Mouse (Mus musculus): ENCODE results near the gene Ddx55.
A peak's percentile ranks its signal among the peaks of the same experiment; 100 is the strongest.
"Not testable (repeated sequence)": the region's sequence is repeated elsewhere in the genome, so short reads cannot be mapped to it uniquely, and the experiment has no call there.

Gene Ddx55

DNA sequence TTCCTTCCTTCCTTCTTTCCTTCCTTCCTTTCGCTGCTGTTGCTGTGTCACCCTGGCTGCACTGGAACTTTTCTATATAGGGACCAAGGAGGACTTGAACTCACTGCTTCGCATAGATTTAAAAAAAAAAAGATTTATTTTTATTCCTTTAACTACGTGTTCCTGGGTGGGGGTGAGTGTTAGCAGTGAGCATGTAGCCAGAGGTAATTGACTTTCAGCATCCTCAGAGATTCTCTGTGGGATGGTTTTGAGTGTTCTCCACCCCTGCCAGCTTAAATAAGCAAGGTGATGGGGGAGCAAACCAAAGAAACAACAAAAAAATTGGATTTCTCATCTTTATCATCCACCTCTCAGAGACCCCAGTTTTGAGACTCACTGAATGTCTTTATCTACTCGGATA, 12.8 kb upstream of the Ddx55 start:
- no peak for DNase-seq

DNA sequence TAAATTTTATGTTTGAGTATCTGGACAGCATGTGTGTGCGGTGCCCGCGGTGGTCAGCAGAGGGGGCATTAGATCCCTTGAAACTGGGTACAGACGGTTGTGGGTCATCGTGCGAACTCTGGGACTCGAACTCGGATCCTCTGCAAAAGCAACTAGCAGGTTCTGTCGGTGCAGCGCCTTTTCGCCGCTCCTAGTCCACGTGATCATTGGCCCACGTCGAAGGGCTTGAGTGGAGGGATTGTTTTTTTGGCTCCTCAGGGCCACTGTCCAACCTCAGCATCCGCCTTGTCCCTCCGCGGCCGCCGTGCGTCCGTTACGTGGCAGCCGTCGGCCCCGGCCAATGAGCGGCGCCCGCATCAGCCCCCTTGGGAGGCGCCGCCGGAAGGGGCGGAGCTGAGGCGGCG, 12.3 kb upstream of the Ddx55 start, which contains the start of gene Tmed2:
Tmed2 (plus strand) TSS at position 313 of the 404 bp plus-strand sequence.
- peak; percentile 97 for DNase-seq

- peak; percentile 80 to 91 for DNase-seq
These were observed 11.6 kb upstream of the Ddx55 start for GRCm38 (mm10) chr5:124540905-124541601.

GRCm38 (mm10) chr5:124541602-124541973, 11.1 kb upstream of the Ddx55 start:
- DNase-seq: no peak

- DNase-seq: not testable (repeated sequence)
These were observed 1.9 kb upstream of the Ddx55 start for GRCm38 (mm10) chr5:124550737-124551136.

DNA sequence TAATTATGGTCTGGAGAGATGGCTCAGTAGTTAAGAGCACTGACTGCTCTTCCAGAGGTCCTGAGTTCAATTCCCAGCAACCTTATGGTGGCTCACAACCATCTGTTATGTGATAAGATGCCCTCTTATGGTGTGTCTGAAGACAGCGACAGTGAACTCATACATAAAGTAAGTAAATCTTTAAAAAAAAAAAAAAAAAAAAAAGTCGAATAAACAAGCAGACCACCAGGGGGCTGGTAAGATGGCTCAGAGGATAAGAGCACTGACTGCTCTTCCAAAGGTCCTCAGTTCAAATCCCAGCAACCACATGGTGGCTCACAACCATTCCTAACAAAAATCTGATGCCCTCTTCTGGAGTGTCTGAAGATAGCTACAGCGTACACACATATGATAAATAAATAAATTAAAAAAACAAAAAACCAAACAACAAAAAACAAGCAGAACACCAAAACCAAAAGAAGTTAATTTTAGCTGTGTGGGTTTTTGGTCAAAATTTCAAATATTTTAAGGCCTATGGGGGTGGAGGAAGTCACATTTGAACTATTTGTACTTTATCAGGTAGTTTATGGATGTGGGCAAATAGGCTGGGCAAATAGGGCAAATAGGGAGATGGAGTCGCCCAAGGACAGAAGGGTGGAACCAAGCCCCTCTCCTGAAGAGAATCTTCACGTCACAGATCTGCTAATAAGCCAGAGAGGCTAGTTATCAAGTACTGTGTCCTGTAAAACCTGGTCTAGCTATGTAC, 1.1 kb upstream of the Ddx55 start:
- DNase-seq: not testable (repeated sequence)

- DNase-seq: no peak
These were observed 581 bp upstream of the Ddx55 start for GRCm38 (mm10) chr5:124552094-124552472.

GRCm38 (mm10) chr5:124553607-124554006, 943 bp downstream of the Ddx55 start:
- DNase-seq: no peak

- peak; percentile 20 to 60 for DNase-seq
These were observed 2.5 kb downstream of the Ddx55 start for GRCm38 (mm10) chr5:124555145-124555544.

DNA sequence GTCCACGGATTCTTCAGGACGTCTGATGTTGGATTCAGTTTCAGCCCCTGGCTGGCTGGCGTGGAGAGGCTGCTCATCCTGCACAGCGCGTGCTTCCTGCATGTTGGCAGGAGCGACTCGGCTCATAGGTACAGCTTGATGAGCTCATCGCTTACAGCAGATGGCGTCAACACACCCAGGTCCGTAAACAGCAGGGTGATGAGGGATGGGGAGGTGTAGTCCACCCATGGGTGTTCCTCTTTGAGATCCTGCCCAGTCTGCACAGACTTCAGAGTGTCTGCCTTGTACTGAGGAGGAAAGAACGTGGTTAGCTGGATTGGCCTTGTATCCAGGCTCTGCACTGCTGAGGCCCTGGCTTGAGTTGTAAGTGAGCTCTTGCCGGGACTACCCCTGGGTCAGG, 18.4 kb downstream of the Ddx55 start:
- DNase-seq: no peak

GRCm38 (mm10) chr5:124575467-124575866, 22.8 kb downstream of the Ddx55 start:
- DNase-seq: no peak

GRCm38 (mm10) chr5:124578633-124579317, 26.1 kb downstream of the Ddx55 start, which contains the start of the genes Eif2b1 and Gtf2h3:
Eif2b1 (minus strand) TSS chr5:124579131.
Gtf2h3 (plus strand) TSS chr5:124579140.
- DNase-seq: peak; percentile 94 to 97

- DNase-seq: peak; percentile 35 to 43
These were observed 29.9 kb downstream of the Ddx55 start for GRCm38 (mm10) chr5:124582515-124582914.

- no peak for DNase-seq
These were observed 40.1 kb downstream of the Ddx55 start for GRCm38 (mm10) chr5:124592768-124593167.

DNA sequence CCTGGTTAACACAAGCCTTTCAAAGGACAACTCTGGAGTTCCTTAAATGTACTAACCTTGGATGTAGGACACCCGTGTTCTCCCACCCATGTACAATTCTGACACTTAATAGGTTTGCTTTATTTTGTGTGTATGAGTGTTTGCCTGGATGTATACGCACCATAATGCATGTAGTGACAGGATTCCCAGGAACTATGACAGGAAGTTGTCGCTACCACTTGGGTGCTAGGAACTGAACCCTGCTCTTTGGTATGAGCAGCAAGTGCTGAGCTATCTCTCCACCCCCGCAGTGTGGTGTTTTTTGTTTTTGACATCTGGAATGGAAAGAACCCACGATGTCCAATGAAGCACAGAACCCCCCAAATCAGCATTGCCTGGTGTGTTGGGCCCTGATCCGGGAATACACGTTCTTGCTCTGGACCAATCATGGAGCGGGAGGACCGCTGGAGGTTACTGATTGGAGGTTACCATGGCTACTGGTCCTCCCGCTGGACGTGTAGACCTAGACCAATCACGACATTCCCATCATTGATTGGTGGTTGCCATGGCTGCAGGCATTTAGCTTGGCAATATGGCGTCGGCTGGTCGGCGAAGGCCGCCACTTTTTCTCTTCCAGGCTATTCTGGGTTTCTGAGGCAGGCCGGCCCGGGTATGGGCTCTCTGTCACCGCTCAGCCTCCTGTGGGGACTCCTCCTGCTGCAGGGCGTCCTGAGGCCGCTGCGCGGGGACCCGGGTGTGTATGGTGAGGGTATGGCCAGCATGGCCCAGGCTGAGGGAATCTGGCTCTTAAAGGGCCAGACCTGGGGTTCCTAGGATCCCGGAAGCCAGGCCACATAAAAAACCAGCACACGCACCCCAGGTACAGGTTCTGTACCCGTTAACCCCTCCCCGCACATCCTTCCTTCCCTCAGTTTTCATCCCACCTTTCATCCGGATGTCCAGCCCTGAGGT, 45.8 kb downstream of the Ddx55 start:
- peak; percentile 95 to 99 for DNase-seq

DNA sequence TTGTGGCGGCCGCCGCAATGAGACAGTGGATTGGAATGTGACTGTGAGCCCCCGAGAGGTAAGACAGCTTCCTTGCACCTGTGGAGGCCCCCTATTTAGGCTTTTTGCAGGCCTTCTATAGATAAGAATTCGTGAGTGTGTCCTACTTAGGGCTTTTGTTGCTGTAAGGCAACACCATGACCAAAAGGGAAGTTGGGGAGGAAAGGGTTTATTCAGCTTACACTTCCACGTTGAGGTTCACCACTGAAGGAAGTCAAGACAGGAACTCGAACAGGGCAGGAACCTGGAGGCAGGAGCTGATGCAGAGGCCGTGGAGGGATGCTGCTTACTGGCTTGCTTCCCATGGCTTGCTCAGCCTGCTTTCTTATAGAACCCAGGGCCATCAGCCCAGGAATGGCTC, 47.1 kb downstream of the Ddx55 start:
- not testable (repeated sequence) for DNase-seq

DNA sequence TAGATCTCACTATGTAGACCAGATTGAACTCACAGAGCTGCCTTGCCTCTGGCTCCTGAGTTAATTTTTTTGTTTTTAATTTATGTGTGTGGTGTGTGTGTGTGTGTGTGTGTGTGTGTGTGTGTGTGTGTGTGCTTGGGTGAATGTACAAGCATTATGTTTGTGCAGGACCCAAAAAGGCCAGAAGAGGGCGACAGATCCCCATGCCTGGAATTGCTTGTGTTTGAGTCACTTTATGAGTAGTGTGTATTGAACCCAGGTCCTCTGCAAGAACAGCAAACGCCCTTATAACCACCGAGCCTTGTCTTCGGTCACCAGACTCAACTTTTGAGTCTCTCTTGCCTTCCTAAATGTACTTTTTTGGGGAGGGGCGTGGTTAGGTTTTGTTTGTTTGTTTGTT, 49.7 kb downstream of the Ddx55 start:
- peak; percentile 40 to 77 for DNase-seq

DNA sequence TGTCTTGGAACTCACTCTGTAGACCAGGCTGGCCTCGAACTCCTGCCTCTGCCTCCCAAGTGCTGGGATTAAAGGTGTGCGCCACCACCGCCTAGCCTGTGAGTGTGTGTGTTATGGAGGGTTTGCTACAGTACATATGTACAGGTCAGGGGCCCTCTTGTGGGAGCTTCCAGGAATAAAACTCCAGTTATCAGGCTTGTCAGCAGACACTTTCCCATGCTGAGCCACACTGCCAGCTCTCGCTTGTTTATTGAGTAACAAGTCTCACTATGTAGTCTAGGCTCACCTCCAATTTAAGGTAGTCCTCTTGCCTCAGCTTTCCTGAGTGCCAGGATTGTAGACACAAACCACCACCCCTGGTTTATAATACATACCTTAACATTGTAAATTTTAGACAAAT, 51.6 kb downstream of the Ddx55 start:
- no peak for DNase-seq

- no peak for DNase-seq
These were observed 52.5 kb downstream of the Ddx55 start for GRCm38 (mm10) chr5:124605041-124605622.

DNA sequence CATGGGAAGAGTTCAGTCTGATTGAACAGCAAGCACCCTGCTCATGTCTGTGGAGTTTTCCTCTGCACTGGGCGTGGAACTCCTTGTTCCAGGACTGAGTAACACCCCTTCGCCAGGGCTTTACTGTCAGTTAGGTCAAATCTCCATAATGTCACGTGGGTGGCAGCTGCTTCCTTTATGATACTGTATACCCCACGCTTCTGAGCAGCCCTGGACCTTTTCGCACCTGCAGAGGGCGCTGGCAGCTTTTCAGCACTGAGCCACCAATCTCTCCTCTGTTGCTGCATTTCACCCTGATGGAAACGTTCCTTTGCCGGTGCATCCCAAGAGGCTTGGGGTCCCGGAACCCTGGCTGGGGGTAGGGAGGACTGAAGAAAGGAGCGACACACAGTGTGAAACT, 58.3 kb downstream of the Ddx55 start:
- peak in 1 of 2 experiments; percentile 23 for DNase-seq

GRCm38 (mm10) chr5:124614709-124615108, 62.0 kb downstream of the Ddx55 start:
- DNase-seq: peak; percentile 17 to 50

DNA sequence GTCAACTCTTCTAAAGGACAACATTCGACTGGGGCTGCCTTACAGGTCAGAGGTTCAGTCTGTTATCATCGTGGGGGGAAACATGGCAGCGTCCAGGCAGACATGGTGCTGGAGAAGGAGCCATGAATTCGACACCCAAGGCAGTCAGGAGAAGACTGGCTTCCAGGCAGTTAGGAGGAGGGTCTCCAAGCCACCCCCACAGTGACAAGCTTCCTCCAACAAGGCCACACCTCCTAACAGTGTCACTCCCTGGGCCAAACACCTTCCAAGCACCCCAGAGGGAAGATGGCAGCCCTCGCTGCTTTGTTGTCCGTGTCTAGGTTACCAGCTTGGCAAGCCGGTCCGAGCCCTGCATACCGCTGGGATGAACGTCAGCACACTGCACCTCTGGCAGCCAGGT, 66.0 kb downstream of the Ddx55 start:
- no peak for DNase-seq
